Mouse (Mus musculus): Measurements from ENCODE around the gene Podxl2. TPM values are rescaled to one million over a fixed set of nuclear protein-coding genes. Genes with fewer than 3 reads are reported as not detected.

Podxl2 gene
- total RNA-seq (2015) = 0.15 TPM in 1 of 2 replicates, not detected in the other
- 0.41 and 0.92 TPM in 2 replicates for total RNA-seq (2017)

DNA sequence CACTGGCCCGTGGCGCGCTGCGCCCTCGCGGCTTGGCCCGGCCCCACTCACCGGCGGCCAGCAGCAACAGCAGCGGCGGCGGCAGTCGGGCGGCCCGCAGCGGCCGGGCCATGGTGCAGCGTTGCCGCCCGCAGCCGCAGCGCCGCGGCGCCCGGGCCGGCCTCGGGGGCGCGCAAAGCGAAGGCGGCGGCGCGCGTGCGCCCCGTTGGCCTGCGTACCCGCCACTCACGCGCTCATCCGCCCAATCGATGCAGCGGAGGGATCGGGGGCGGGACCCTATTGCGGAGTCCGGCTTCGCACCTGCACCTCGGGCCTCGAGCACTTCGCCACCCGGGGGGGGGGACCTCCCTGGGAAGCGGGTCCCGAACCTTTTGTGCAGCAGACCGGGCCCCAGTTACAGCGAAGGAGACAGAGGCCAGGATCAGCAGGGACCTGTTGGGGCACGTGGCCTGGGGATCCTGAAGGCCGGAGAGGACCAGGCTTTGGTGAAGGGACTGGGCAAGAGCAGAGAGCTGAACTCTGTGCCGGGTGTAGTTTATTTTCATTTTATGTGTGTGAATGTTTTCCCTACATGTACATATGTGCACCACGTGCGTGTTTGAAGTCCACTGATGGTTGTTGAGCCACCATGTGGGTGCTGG lies at the start of gene Podxl2:
Podxl2 (minus strand) TSS at position 177 of the 641 bp plus-strand sequence.
- ATAC-seq (replicated peaks; ENCODE audit: poor library complexity) = peak; percentile 73

DNA sequence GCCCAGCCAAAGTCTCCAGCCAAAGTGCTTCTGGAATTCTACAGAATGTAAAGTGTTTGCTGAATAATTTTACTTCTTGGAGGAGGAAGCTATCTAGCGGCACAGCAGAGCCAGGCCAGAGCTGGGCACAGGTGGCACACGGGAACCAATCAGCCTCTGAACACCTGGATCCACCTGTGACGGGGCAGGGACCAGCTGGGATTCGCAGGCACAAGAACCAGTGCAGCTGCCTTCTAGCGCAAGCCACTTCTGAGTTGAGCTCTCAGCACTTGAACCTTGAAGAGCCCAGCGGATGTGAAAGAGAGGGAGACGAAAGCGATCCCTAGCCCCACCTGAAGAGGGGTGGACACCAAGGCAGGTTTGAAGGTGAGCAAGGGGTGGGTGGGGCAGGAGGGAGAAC lies 44.0 kb upstream of the Podxl2 start:
- ATAC-seq (replicated peaks; ENCODE audit: poor library complexity) = no peak

DNA sequence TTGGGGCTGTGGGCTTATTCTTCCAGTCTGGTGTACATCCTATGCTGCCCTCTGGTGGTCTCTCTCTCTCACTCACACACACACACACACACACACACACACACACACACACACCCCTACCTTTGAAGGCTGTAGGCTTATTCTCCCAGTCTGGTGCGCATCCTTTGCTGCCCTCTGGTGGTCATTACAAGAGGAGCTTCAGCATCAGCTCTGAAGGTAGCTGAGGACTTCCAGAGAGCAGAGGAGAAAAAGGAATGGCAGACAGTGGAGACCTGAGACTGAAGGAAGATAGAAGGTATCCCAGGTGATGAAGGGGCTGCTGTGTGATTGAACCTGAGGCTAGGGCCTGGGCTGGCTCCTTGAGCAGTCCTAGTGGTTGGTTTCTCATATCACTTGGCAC lies 41.3 kb upstream of the Podxl2 start:
- peak; percentile 57 for ATAC-seq (replicated peaks; ENCODE audit: poor library complexity)

DNA sequence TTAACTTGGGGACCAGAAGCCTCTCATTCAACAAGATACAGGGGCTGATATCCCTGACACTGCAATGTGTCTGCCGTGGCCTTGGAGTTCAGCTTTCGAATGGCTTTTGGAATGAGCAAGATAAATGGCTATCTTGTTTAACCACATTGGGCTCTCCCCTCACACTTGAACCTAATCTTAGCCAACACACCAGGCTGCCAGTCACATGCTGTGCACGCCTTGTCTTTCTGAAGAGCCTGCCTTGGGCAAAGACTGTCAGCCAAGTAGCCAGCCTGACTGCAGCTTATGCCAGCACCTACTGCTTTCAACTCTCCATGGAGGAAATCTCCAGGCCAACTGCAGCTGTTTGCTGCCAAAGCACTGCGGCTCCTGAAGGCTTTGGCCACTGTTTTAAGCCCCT lies 40.7 kb upstream of the Podxl2 start:
- peak; percentile 92 for ATAC-seq (replicated peaks; ENCODE audit: poor library complexity)

DNA sequence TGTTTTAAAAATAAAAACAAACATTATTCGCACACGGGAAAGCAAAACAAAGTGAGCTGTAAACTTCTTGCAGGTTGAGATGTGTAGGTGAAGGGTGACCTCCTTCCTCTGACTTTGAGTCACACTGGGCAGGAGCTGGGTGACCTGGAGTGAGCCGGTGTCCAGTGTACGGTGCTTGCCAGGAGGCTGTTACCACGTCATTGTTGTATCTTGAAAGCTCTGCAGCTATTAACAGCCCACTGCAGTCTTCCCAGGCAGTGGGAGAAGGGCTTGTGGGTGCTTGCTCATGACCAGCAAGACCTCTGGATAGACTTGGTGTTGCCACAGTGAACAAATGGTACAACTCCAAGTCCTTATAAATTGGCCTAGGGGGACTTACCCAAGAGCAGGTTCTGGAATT lies 40.0 kb upstream of the Podxl2 start:
- no peak for ATAC-seq (replicated peaks; ENCODE audit: poor library complexity)

DNA sequence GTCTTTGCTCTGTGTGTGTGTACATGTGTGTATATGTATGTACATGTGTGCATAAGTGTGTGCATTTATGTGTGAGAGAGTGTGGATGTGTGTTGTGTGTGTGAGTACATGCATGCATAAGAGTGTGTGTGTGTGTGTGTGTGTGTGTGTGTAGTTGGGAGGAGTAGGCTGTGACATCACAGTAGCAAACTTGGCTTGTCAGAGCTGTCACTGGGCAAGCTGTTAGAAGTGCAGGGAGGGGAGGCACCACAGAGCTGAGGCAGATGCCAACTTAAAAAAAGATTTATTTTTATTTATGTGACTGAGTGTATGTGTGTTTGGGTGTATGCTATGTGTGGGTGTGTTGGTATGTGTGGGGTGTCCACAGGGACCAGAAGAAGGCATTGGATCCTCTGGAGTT lies 38.6 kb upstream of the Podxl2 start:
- no peak for ATAC-seq (replicated peaks; ENCODE audit: poor library complexity)

DNA sequence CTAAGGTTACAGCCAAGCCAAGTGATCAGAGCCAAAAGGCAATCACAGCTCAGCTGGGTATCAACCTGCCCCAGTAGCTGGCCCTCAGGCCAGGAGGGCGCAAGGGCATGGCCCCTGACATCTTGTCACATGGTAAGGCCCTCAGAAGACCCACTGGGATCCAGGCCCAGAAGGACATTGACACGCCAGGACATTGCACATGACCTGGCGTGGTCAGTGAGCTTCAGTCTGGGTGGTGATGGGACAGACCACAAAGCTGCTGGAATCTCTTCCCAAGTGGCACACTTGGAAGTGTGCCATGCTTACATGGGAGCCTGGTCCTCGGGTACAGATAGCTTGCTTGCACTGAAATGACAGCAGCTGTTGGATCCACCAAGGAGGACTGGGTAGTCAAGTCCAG lies 38.2 kb upstream of the Podxl2 start:
- ATAC-seq (replicated peaks; ENCODE audit: poor library complexity) = no peak

DNA sequence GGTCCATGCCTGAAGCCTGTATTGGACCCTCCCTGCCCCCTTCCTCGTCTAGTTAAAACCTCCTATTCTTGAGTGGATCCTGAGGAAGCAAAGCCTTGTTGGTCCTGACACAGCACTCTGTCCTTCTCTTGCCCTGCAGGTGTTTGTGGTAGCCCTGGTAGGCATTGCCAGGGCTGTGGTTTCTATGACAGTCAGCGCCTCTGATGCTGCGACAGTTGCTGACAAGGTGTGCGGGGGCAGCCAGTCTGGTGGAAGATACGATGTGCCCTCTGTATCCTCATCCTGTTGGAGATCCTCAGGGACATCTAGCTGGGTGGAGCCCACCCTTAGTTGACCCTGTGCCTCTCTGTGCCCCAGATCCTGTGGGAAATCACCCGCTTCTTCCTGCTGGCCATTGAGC lies 34.3 kb upstream of the Podxl2 start:
- no peak for ATAC-seq (replicated peaks; ENCODE audit: poor library complexity)

DNA sequence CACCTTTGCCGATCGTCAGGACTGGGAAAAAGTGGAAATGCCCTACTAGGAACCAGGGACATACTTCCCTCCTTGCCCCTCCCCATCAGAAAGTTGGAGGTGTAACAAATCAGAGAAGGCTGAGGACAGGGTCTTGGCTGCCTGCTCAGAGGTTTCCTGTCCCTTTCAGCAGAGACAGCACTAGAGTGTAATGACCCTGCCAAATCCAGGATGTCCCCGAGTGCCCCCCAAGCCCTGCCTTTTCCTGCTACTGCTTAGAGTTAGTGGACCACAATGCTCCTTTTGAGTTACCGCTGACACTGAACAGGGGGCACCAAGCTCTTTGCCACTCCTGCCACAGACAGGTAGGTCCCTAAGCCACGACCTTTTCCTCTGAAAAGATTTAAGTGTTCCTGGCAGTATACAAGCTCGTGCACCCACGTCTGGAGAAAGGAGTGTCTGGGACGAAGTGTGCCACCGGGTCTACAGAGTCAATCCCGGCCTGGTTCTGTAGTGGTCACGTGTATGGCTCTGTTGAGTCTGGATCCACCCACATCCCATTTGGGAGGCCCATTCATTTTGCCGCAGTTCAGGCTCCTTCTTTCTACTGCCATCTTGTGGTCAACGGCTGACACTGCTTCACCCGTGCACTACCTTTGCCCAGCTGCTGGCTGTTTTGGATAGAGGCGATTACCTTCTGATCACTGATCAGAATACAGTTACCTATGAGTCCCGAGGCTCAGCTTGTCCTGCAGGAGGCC lies 31.7 kb upstream of the Podxl2 start:
- ATAC-seq (replicated peaks; ENCODE audit: poor library complexity) = peak; percentile 62

DNA sequence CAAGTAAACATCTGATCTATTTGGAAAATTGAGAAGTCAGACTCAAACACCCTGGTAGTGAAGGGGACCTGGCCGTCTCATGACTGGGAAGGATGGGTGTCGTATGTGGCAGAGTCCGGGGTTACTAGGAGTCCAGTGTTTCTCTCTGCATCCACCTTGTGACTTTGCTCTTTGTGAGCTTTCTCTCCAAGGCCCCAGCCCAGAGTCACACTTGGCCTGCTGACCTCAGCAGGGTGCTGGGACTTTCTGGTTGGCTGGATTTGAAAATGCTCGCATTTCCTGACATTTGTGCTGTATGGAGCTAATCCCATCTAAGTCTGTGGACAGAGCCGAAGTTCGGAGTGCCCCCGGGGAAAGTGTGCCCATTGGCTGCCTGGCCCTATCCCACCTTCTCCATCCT lies 30.2 kb upstream of the Podxl2 start:
- ATAC-seq (replicated peaks; ENCODE audit: poor library complexity) = no peak

DNA sequence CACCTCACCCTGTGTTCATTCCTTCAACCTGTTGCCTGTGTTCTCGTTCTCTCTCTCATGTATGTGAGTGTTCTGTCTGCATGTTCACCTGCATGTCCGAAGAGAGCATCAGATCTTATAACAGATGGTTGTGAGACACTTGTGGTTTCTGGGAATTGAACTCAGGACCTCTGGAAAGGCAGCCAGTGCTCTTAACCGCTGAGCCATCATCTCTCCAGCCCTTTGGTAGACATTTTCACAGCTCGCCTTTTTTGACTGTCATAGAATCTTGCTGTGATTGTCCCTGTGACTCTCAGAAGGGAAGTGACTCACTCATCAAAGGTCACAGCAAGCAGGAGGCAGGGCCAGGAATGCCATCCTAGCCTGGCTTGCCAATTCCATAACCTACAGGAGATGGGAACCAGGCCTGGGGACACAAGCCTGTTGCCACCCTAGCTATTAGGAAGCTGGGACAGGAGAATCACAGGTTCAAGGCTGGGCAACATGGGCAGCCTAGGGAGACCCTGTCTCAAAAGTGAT lies 29.7 kb upstream of the Podxl2 start:
- no peak for ATAC-seq (replicated peaks; ENCODE audit: poor library complexity)

DNA sequence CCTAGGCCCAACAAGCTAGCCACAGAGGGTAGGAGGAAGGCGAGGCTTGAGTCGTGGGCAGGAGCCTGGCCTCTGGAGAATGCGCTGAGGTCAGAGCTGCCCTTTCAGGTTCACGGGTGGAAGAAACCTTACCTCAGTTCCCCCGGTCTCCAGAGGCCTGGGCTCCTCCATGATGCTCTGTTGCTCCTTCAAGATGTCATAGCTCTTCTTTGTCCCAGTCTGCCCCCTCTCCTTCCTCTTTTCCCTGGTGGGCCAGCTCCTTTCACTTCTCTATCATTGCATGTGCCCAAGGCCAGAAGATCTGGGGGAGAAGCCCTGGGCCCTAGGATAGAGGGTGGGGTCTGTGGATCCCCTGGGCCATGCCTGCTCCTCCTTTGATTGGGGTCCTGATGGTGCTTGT lies 28.9 kb upstream of the Podxl2 start:
- ATAC-seq (replicated peaks; ENCODE audit: poor library complexity) = peak; percentile 16

DNA sequence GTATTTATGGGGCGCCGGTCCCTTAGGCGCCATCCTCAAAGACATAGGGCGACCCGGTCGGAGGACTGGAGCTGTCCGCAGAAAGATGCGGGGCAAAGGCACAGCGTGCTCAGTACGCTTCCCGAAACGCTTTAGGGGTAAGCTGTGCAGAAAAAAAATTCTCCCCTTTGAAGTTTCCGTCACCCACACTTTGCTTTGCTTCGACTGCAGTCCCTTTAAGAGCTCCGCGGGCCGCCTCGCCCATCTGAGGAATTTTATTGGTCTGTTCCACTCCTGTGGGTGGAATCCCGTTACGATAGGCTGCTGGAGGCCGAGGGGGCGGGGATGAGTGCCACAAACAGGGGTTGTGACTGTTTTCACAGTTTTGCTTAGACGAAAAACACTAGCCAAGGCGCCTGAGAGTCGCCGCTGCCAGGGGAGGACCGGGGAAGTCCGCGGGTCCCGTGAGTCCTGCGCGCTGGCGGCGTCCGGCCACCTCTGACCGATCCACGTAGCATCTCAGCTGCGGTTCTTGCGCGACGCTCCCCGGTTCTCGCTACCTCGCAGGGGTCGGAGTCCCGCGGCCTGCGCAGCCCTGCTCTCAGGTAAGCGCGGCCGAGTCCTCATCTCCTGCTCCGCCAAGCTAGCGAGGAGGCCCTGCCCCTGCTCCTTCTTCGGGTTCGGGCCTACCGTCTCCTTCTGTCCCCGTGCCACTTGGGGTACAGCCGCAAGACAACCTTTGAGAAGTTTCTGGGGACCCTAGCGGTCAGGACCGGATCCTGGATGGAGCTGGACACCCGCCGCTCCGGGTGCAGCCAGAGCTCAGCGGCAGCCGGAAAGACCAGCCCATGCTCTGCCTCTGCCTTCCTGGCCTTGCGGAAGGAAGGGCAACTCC lies 27.3 kb upstream of the Podxl2 start, which contains the start of gene Tpra1:
Tpra1 (plus strand) TSS at position 305 of the 874 bp plus-strand sequence.
- ATAC-seq (replicated peaks; ENCODE audit: poor library complexity) = peak; percentile 74

DNA sequence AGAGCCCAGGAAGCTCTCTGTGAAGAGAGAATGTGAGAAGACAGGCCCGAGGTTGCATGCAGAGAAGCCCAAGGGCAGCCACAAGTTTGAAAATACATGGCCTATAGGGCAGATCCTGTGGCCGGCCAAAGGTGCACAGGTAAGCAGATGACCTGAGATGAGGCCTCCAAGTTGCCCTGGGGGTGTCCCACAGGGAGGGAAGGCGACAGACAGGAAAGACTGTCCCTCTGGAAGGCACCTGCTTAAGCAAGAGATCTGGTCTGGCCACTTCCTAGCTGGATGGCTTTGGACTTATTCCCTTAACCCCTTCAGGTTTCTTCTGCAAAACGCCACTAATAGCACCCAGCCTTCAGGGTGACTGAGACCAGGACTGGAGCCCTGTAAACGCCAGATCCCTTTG lies 26.6 kb upstream of the Podxl2 start:
- no peak for ATAC-seq (replicated peaks; ENCODE audit: poor library complexity)

DNA sequence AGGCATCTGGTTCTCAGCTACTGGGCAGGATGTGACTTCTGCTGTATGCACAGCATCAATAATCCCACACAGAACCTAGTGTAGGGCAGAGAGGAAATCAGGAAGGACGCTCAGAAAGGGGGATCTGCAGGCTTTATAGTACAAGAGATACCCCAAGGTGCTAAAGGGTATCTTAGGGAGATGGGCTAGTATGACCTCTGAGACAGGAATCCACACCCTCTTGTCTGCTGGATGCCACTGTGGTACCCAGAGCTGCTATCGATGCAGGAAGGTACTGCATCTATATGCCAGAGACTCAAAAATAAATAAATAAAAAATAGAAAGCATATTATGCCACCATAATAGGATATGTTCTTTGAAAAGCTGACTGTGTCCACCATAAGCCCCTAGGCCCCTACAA lies 24.8 kb upstream of the Podxl2 start:
- no peak for ATAC-seq (replicated peaks; ENCODE audit: poor library complexity)

DNA sequence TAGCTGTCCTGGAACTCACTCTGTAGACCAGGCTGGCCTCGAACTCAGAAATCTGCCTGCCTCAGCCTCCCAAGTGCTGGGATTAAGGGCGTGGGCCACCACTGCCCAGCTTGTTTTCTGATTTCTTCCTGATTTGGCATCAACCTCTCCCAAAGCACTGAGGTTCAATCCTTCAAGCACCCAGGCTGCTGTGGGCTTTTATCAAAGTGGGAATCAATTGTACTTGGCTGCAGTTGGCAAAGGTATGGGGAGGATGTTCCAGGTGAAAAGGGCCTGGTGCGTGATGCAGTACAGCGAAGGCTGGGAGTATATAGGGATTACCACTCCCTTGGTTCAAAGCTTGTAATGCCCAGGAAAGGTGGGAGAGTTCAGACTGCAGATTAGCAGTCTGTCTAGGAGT lies 24.2 kb upstream of the Podxl2 start:
- ATAC-seq (replicated peaks; ENCODE audit: poor library complexity) = no peak

DNA sequence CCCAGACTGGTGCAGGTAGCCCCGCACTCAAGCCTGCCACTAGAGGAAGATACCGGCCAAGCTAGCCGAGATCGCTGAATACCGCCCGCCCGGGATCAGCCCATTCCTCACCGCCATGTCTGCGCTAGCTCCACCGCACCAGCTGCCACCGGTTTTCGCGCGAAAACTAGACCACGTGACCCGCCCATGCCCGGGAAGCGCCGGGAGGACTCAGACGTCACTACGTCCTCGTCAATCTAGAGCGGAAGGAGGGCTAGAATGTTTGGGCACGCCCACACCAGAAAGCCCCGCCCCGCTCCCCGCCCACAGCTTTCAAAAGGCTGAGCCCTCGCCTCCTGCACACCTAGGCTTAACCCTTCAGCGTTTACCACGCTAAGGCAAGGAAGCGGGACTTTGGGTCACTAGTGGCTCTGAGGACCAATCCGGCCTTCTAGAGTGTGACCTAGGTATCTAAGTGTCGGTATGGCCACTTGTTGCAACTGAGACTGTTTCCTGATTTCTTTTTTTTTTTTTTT lies 23.7 kb upstream of the Podxl2 start, which contains the start of gene Mcm2:
Mcm2 (minus strand) TSS at position 247 of the 515 bp plus-strand sequence.
- peak; percentile 63 for ATAC-seq (replicated peaks; ENCODE audit: poor library complexity)

DNA sequence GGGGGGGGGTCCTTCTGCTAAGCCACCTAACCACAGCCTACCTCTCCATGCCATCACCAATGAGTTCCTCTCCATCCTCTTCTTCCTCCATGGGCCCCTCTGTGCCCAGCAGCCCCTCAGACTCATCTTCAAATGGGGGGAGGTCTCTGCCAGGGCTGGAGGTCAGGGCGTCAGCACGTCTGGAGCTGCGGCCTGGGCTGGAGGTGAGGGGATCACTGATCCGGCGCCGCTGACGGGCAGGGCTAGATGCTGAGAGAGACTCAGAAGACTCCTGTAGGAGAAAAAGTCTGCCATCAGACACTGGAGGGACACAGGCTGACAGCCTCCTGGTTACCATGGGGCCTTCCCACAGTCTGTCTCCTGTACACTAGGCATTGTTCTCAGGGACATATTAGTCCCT lies 22.4 kb upstream of the Podxl2 start:
- ATAC-seq (replicated peaks; ENCODE audit: poor library complexity) = no peak

DNA sequence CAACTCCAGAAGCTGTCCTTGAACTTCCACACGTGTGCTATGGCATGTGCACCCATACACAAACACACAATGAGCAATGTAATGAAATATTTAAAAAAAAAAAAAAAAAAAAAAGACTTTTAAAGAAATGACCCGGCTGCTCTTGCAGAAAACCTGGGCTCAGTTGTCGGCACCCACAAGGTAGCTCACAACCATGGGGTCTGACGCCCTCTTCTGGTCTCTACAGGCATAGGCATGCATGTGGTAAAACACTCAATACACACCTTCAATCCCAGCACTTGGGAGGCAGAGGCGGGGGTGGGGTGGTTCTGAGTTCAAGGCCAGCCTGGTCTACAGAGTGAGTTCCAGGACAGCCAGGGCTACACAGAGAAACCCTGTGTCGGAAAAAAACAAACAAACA lies 21.1 kb upstream of the Podxl2 start:
- ATAC-seq (replicated peaks; ENCODE audit: poor library complexity) = 0 out of 2 replicates have a peak, but pooled peaks have one; percentile 22

DNA sequence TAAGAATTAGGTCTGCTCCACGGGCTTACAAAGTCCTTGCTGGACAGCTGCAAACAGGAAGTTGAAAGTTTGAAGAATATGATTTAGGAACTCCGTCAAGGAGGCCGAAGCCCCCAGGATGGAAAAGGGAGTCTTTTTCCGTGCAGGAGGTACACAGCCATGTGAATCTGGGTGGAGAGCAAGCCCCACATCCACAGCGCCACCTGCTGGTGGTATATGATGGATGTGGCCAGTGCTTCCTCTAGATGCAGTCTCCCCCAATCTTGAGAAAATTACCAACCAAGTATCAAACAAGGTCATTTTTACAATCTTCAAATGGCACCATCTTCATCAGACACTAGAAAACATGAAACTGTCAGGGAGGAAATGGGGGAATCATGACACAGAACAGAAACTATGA lies 18.7 kb upstream of the Podxl2 start:
- peak; percentile 56 for ATAC-seq (replicated peaks; ENCODE audit: poor library complexity)

DNA sequence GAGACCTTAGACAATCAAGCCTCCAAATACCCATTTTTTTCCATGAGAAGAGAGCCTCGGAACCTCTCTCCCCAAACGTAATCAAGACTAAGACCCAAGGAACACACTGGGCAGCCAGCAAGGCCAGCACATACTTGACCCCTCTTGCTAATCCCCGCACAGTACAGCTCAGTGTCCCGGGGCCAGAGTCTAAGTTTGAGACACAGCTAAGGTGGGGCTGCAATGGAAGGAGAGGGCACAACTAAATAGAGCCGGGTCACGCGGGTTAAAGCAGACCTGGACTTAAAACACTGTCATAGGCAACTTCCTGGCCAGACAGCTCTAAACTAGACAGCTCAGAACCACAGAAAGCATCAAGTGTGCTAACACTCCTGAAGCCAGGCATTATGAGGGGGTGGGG lies 16.0 kb upstream of the Podxl2 start:
- no peak for ATAC-seq (replicated peaks; ENCODE audit: poor library complexity)

All from megakaryocyte progenitor cell, adult 5-6 weeks (primary cell).